Mouse (Mus musculus) G1E (cell line): Measurements from ENCODE around the gene Wwc1. TPM values are rescaled to one million over a fixed set of nuclear protein-coding genes. Genes with fewer than 3 reads are reported as not detected.

Experiments used
- ATAC-seq: 2 replicates; pipeline ENCODE4 v1.8.0; 2016; ENCODE audit warnings: mild to moderate bottlenecking; ENCODE audit not compliant: insufficient number of reproducible peaks, poor library complexity, low FRiP score, severe bottlenecking; ENCODE audit errors: extremely low read depth
- DNase-seq: peaks from one replicate; pipeline ENCODE4 v3.0.0; 2012; ENCODE audit warnings: low spot score
- H3K27me3 ChIP-seq: 2 replicates; pipeline ENCODE4 v1.6.1; 2012; ENCODE audit warnings: mild to moderate bottlenecking, low read length, inconsistent platforms; ENCODE audit not compliant: insufficient read depth
- H3K36me3 ChIP-seq: replicated peaks from 2 replicates; pipeline ENCODE3; 2012; ENCODE audit warnings: mild to moderate bottlenecking, inconsistent platforms
- H3K4me1 ChIP-seq: 2 replicates; pipeline ENCODE4 v1.6.1; 2012; ENCODE audit warnings: low read depth, low read length, inconsistent platforms, mixed read lengths; ENCODE audit not compliant: insufficient read depth
- H3K4me3 ChIP-seq: 2 replicates; pipeline ENCODE4 v1.5.1; 2012; ENCODE audit warnings: low read depth, mild to moderate bottlenecking, inconsistent platforms, low read length, moderate library complexity, mixed read lengths
- H3K9me3 ChIP-seq: replicated peaks from 2 replicates; pipeline ENCODE4 v1.6.1; 2012; ENCODE audit warnings: inconsistent platforms
- CTCF ChIP-seq: IDR thresholded peaks from 2 replicates; pipeline ENCODE4 v1.5.1; 2012; ENCODE audit warnings: low read depth, low read length, inconsistent platforms, mixed read lengths
- GATA1 ChIP-seq: IDR thresholded peaks from 2 replicates; pipeline ENCODE4 v1.6.1; 2012; ENCODE audit warnings: borderline replicate concordance, low read length, inconsistent platforms, mixed read lengths
- GATA2 ChIP-seq: IDR thresholded peaks from 2 replicates; pipeline ENCODE4 v1.6.1; 2012; ENCODE audit warnings: low read depth, low read length, inconsistent platforms, borderline replicate concordance
- POLR2AphosphoS5 ChIP-seq: IDR thresholded peaks from 2 replicates; pipeline ENCODE4 v1.6.1; 2012; ENCODE audit warnings: low read depth, low read length, inconsistent platforms; ENCODE audit not compliant: insufficient replicate concordance
- TAL1 ChIP-seq: conservative IDR thresholded peaks from 2 replicates; pipeline ENCODE4 v1.6.1; 2012; ENCODE audit warnings: low read depth, low read length, inconsistent platforms, mixed read lengths
- polyA plus RNA-seq: library from polyadenylated mRNA; stranded (reverse); fragments of >175 nt; gene quantifications from 2 replicates; pipeline ENCODE4 v1.2.3, GENCODE M21; 2012
- total RNA-seq, 2 experiments: library from RNA; stranded (forward) in 1 of 2; stranded (reverse) in 1 of 2; fragments of 200-1000 nt in 1 of 2; fragments of >200 nt in 1 of 2; fragmentation: Nextera tagmentation in 1 of 2; gene quantifications; 2 replicates each; pipeline ENCODE4 v1.2.3; 2014 to 2017

The Wwc1 gene
- total and polyA plus RNA-seq, 3 experiments = 0.01 to 0.22 TPM; not detected in 1

GRCm38 (mm10) chr11:35974632-35975450 is 5.5 kb downstream of the Wwc1 start:
- ATAC-seq = no peak
- Histone ChIP-seq H3K27me3 (no peaks in the 10 kb centered on the region), H3K4me3 (no peak overlapping the region), H3K36me3 (no peaks in the 10 kb centered on the region), H3K4me1 (no peaks in the 10 kb centered on the region), H3K9me3 (peaks cover 68% of the 10 kb centered on the region)
- TF ChIP-seq TAL1 = no peak
- no peak for TF ChIP-seq CTCF
- no peak for TF ChIP-seq GATA1
- TF ChIP-seq GATA2 = no peak
- no peak for TF ChIP-seq POLR2AphosphoS5
- DNase-seq = no peak

GRCm38 (mm10) chr11:35973135-35973534 is 7.2 kb downstream of the Wwc1 start:
- Histone ChIP-seq H3K4me1 (no peaks in the 10 kb centered on the region), H3K4me3 (no peak overlapping the region), H3K36me3 (no peaks in the 10 kb centered on the region), H3K9me3 (peaks cover 67% of the 10 kb centered on the region), H3K27me3 (no peaks in the 10 kb centered on the region)
- DNase-seq (no peak), ATAC-seq (no peak)
- TF ChIP-seq CTCF (no peak), TAL1 (no peak), POLR2AphosphoS5 (no peak), GATA1 (no peak)

GRCm38 (mm10) chr11:35972270-35972931 is 7.9 kb downstream of the Wwc1 start:
- Histone ChIP-seq H3K4me3 (no peak overlapping the region), H3K36me3 (no peaks in the 10 kb centered on the region), H3K4me1 (no peaks in the 10 kb centered on the region), H3K9me3 (peaks cover 70% of the 10 kb centered on the region), H3K27me3 (no peaks in the 10 kb centered on the region)
- ATAC-seq = no peak
- no peak for TF ChIP-seq TAL1
- TF ChIP-seq CTCF = no peak
- TF ChIP-seq POLR2AphosphoS5 = no peak
- TF ChIP-seq GATA2 = no peak
- TF ChIP-seq GATA1 = no peak
- DNase-seq = no peak

GRCm38 (mm10) chr11:35970806-35971705 is 9.3 kb downstream of the Wwc1 start:
- Histone ChIP-seq H3K9me3 (peaks cover 64% of the 10 kb centered on the region), H3K27me3 (no peaks in the 10 kb centered on the region), H3K4me3 (no peak overlapping the region), H3K36me3 (no peaks in the 10 kb centered on the region), H3K4me1 (no peaks in the 10 kb centered on the region)
- ATAC-seq = no peak
- no peak for TF ChIP-seq CTCF
- no peak for TF ChIP-seq TAL1
- TF ChIP-seq POLR2AphosphoS5 = no peak
- DNase-seq = no peak

GRCm38 (mm10) chr11:35968291-35968690 is 12.0 kb downstream of the Wwc1 start:
- TF ChIP-seq GATA2 (no peak), CTCF (no peak), TAL1 (no peak), POLR2AphosphoS5 (no peak), GATA1 (no peak)
- DNase-seq (no peak), ATAC-seq (no peak)
- H3K4me1 ChIP-seq = no peaks in the 10 kb centered on the region
- peaks cover 72% of the 10 kb centered on the region for H3K9me3 ChIP-seq
- H3K27me3 ChIP-seq = no peaks in the 10 kb centered on the region
- H3K4me3 ChIP-seq = no peak overlapping the region
- H3K36me3 ChIP-seq = no peaks in the 10 kb centered on the region
